Mouse (Mus musculus): ENCODE measurements around the gene Btnl4.

The Btnl4 gene

GRCm38 (mm10) chr17:34437120-34437519, 40.0 kb downstream of the Btnl4 start:
- no peak for DNase-seq (ENCODE audit: low read depth)

DNA sequence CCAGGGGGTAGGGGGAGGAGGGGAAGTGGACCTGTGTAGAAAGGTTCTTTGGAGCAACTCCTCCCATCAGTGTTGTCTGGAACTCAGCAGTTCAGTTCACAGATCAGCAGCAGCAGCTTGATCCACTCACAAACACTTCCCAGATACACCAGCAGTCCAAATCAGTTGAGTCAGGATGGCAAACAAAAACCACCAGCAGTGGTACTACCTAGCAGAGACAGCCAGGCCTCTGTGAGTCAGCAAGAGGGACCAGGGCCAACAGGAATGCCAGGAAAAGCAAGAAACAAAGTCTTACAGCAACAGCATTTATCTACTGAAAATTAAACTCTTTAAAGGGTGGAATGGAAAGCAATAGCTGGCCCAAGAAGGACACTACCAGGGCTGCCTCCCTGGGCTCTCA, 49.5 kb downstream of the Btnl4 start:
- DNase-seq (ENCODE audit: low read depth), result no peak

- DNase-seq (ENCODE audit: low read depth), result no peak
Observed at GRCm38 (mm10) chr17:34420014-34420413, 57.1 kb downstream of the Btnl4 start.
